Comparison of ENCODE assay signal across 8 mouse cellular contexts in genomic region chr8:95886647-95887577, GRCm38 (mm10). TPM values are rescaled to one million over a fixed set of nuclear protein-coding genes. Genes with fewer than 3 reads are reported as not detected.
DNase-seq lines count a peak whose midpoint lies in the region; ATAC-seq and TF ChIP-seq lines count a peak whose summit lies in the region.

No protein-coding gene starts in this region.

- peak overlapping the region; percentile 82 to 95 for H3K4me3 ChIP-seq in ES-E14 (ENCODE audit: insufficient read depth in 1 of 2, low read depth in 1 of 2, low read length in 2 of 2, poor library complexity in 1 of 2, severe bottlenecking in 1 of 2)
- H3K4me3 ChIP-seq in bone marrow, adult 2 months (replicated peaks; ENCODE audit: control insufficient read depth, low read depth, low read length), result peak overlapping the region; percentile 92
- H3K4me3 ChIP-seq in forebrain, embryonic 13.5 days, result peak overlapping the region; percentile 97
- peak overlapping the region; percentile 75 for H3K4me3 ChIP-seq in lung, embryonic 16.5 days (ENCODE audit: low read length)

- 0 out of 2 replicates have a peak, but pooled peaks cover 2% of the 10 kb centered on the region for H3K36me3 ChIP-seq in ES-E14 (ENCODE audit: control insufficient read depth, insufficient read depth, low read length, poor library complexity, severe bottlenecking)
- H3K36me3 ChIP-seq in forebrain, embryonic 13.5 days (ENCODE audit: poor library complexity, severe bottlenecking), result no peaks in the 10 kb centered on the region
- H3K36me3 ChIP-seq in lung, embryonic 16.5 days (ENCODE audit: control insufficient read depth, insufficient read depth, low read length), result no peaks in the 10 kb centered on the region

- no peak overlapping the region for H3K9ac ChIP-seq in ES-E14 (ENCODE audit: insufficient read depth, low read depth, low read length, poor library complexity, severe bottlenecking)
- H3K9ac ChIP-seq in forebrain, embryonic 13.5 days, result peak overlapping the region; percentile 84
- H3K9ac ChIP-seq in lung, embryonic 16.5 days (ENCODE audit: low read length), result peak overlapping the region; percentile 75

- H3K27me3 ChIP-seq in forebrain, embryonic 13.5 days, result no peaks in the 10 kb centered on the region
- no peaks in the 10 kb centered on the region for H3K27me3 ChIP-seq in lung, embryonic 16.5 days (ENCODE audit: control insufficient read depth, insufficient read depth, low read depth, low read length)

- intact Hi-C loops in heart, postnatal 25 days (cut with DNase I), result loop anchor here (5.0 kb wide), 2 partner anchors 35 to 80 kb away; partner anchors contain the start of genes Cnot1 and Slc38a7

- DNase-seq in ES-E14 (ENCODE audit: low read depth, low spot score), result no peak
- DNase-seq in heart, postnatal 25 days (ENCODE audit: low spot score), result peak; percentile 19
- DNase-seq in kidney, postnatal 4 days, result peak; percentile 33 to 40
- DNase-seq in right cerebral cortex, adult 18-20 months, result peak; percentile 52

- no peak overlapping the region for H3K27ac ChIP-seq in ES-E14 (ENCODE audit: insufficient read depth, low read depth, low read length, poor library complexity, severe bottlenecking)
- H3K27ac ChIP-seq in bone marrow, adult 2 months (ENCODE audit: control insufficient read depth, insufficient read depth, low read depth, low read length, poor library complexity), result peak overlapping the region; percentile 3; the same call in 1 of the 2 replicates
- H3K27ac ChIP-seq in forebrain, embryonic 13.5 days, result no peak overlapping the region
- H3K27ac ChIP-seq in lung, embryonic 16.5 days (ENCODE audit: low read length), result no peak overlapping the region

- H3K4me1 ChIP-seq in ES-E14 (ENCODE audit: control insufficient read depth in 2 of 2, insufficient read depth in 2 of 2, low read length in 2 of 2, poor library complexity in 1 of 2), result 0 out of 4 replicates have a peak, but pooled peaks cover 0 to 4% of the 10 kb centered on the region in 2 experiments
- peaks cover 1% of the 10 kb centered on the region; the same call in 1 of the 2 replicates for H3K4me1 ChIP-seq in bone marrow, adult 2 months (ENCODE audit: control insufficient read depth, insufficient read depth, low read length)
- H3K4me1 ChIP-seq in forebrain, embryonic 13.5 days, result peaks cover 20% of the 10 kb centered on the region
- peaks cover 13% of the 10 kb centered on the region for H3K4me1 ChIP-seq in lung, embryonic 16.5 days (replicated peaks; ENCODE audit: control insufficient read depth, insufficient read depth, low read length)

- 46% methylated on average over 17 of the region's 17 CpGs for WGBS in bone marrow, adult 2 months
- WGBS in forebrain, embryonic 13.5 days, result 73% methylated on average over 17 of the region's 17 CpGs
- WGBS in lung, embryonic 16.5 days, result 55% methylated on average over 17 of the region's 17 CpGs

- no peak for TF ChIP-seq CTCF in bone marrow, adult 2 months (IDR thresholded peaks at IDR 0.05; ENCODE audit: control insufficient read depth, insufficient read depth, low read length)

- H3K4me2 ChIP-seq in forebrain, embryonic 13.5 days, result peak overlapping the region; percentile 68
- H3K4me2 ChIP-seq in lung, embryonic 16.5 days (ENCODE audit: low read depth, low read length), result peak overlapping the region; percentile 81

- TF ChIP-seq POLR2A in bone marrow, adult 2 months (IDR thresholded peaks at IDR 0.05; ENCODE audit: borderline replicate concordance, control insufficient read depth, low read depth, low read length), result no peak

- no peak for ATAC-seq in forebrain, embryonic 13.5 days
- ATAC-seq in lung, embryonic 16.5 days (ENCODE audit: low read depth), result 0 out of 2 replicates have a peak, but pooled peaks have one; percentile 1
- ATAC-seq in megakaryocyte-erythroid progenitor cell, adult 5-6 weeks (replicated peaks; ENCODE audit: low FRiP score, low TSS enrichment, poor library complexity, severe bottlenecking), result no peak

- no peaks in the 10 kb centered on the region for H3K9me3 ChIP-seq in ES-E14 (ENCODE audit: control insufficient read depth, insufficient read depth, low read depth, low read length)
- H3K9me3 ChIP-seq in forebrain, embryonic 13.5 days (replicated peaks), result no peaks in the 10 kb centered on the region
- no peaks in the 10 kb centered on the region for H3K9me3 ChIP-seq in lung, embryonic 16.5 days (ENCODE audit: control insufficient read depth, low read length)

- in situ Hi-C loops in ES-E14 (cut with MboI; ENCODE audit: low sequenced_read_pairs in 2 of 2, unreplicated experiment in 2 of 2), result no loop called here

TF ChIP-seq in ES-E14, 5 proteins besides CTCF, POLR2A, EP300 and RAD21:
- TF ChIP-seq HCFC1 (IDR thresholded peaks at IDR 0.05; ENCODE audit: borderline replicate concordance, insufficient read depth, low read length) (no peak), CHD2 (IDR thresholded peaks at IDR 0.05; ENCODE audit: low read depth, low read length) (no peak), MAFK (IDR thresholded peaks at IDR 0.05; ENCODE audit: insufficient read depth, low read depth, low read length) (no peak), ZNF384 (IDR thresholded peaks at IDR 0.05; ENCODE audit: low read depth, low read length) (no peak), ZC3H11A (IDR thresholded peaks at IDR 0.05; ENCODE audit: borderline replicate concordance, low read depth, low read length) (no peak)

RNA-seq across cellular contexts. Expression of gene Got2, which starts 1.4 kb away (rescaled TPM):
- 190 and 199 TPM in 2 replicates for total RNA-seq in ES-E14 (2012; rRNA removed)
- polyA plus RNA-seq in bone marrow, adult 2 months (2011; ENCODE audit: insufficient read depth, insufficient read length, low replicate concordance, missing spikeins), result 19.1 and 43.1 TPM in 2 replicates
- polyA plus RNA-seq in forebrain, embryonic 13.5 days (2015; fragmentation: Nextera tagmentation; extraction: Ambion mirVana), result 150 and 159 TPM in 2 replicates
- total RNA-seq in heart, postnatal 25 days (2021), result 100 to 1,000 TPM; 828 to 869 TPM
- polyA plus RNA-seq in lung, embryonic 16.5 days (2015; fragmentation: Nextera tagmentation; extraction: Ambion mirVana), result 132 and 144 TPM in 2 replicates
- 209 and 215 TPM in 2 replicates for total RNA-seq in megakaryocyte-erythroid progenitor cell, adult 5-6 weeks (2014; fragmentation: Nextera tagmentation)
- total RNA-seq in megakaryocyte-erythroid progenitor cell, adult 5-6 weeks (2017), result 106 and 141 TPM in 2 replicates

RNA-seq across cellular contexts. Expression of gene Slc38a7, which starts 33.6 kb away (rescaled TPM):
- total RNA-seq in ES-E14 (2012; rRNA removed), result 47.9 and 79.9 TPM in 2 replicates
- 1.9 and 3.0 TPM in 2 replicates for polyA plus RNA-seq in bone marrow, adult 2 months (2011; ENCODE audit: insufficient read depth, insufficient read length, low replicate concordance, missing spikeins)
- polyA plus RNA-seq in forebrain, embryonic 13.5 days (2015; fragmentation: Nextera tagmentation; extraction: Ambion mirVana), result 19.8 and 21.9 TPM in 2 replicates
- 10 to 100 TPM; 11.5 to 13.0 TPM for total RNA-seq in heart, postnatal 25 days (2021)
- polyA plus RNA-seq in lung, embryonic 16.5 days (2015; fragmentation: Nextera tagmentation; extraction: Ambion mirVana), result 15.5 and 15.6 TPM in 2 replicates
- total RNA-seq in megakaryocyte-erythroid progenitor cell, adult 5-6 weeks (2014; fragmentation: Nextera tagmentation), result 10.0 and 13.4 TPM in 2 replicates
- 6.2 and 13.1 TPM in 2 replicates for total RNA-seq in megakaryocyte-erythroid progenitor cell, adult 5-6 weeks (2017)
